Mouse (Mus musculus) kidney, postnatal 0 days (tissue): ENCODE data around the gene Eif5. TPM values are rescaled to one million over a fixed set of nuclear protein-coding genes. Genes with fewer than 3 reads are reported as not detected.

Experiments used
- ATAC-seq: fragments of 200-750 bp; cut with Nextera tagmentation; replicated peaks from 2 replicates; pipeline ENCODE4 v1.8.0; 2017; ENCODE audit warnings: low read depth, moderate number of reproducible peaks, moderate TSS enrichment, moderate library complexity; ENCODE audit not compliant: low FRiP score
- DNase-seq: peaks from one replicate; pipeline ENCODE4 v3.0.0-alpha.2; 2016; ENCODE audit warnings: low spot score
- H3K27ac ChIP-seq: fragments of 300-500 bp; sonication (generic); 2 replicates; pipeline ENCODE4 v1.5.1; 2014; ENCODE audit warnings: mild to moderate bottlenecking
- H3K27me3 ChIP-seq: fragments of 300-500 bp; sonication (generic); 2 replicates; pipeline ENCODE4 v1.6.1; 2014; ENCODE audit warnings: low read length, mixed read lengths; ENCODE audit not compliant: insufficient read depth
- H3K36me3 ChIP-seq: fragments of 300-500 bp; sonication (generic); 2 replicates; pipeline ENCODE4 v1.6.1; 2014; ENCODE audit warnings: low read length, mixed read lengths; ENCODE audit not compliant: insufficient read depth
- H3K4me1 ChIP-seq: fragments of 300-500 bp; sonication (generic); replicated peaks from 2 replicates; pipeline ENCODE4 v1.6.1; 2014; ENCODE audit warnings: antibody characterized with exemption, low read length, mixed read lengths; ENCODE audit not compliant: insufficient read depth
- H3K4me2 ChIP-seq: fragments of 300-500 bp; sonication (generic); 2 replicates; pipeline ENCODE4 v1.6.1; 2014; ENCODE audit warnings: mild to moderate bottlenecking, low read length, moderate library complexity, mixed read lengths
- H3K4me3 ChIP-seq: fragments of 300-500 bp; sonication (generic); replicated peaks from 2 replicates; pipeline ENCODE4 v1.5.1; 2014; ENCODE audit warnings: low read depth, low read length
- H3K9ac ChIP-seq: fragments of 300-500 bp; sonication (generic); 2 replicates; pipeline ENCODE4 v1.6.1; 2014; ENCODE audit warnings: low read depth, low read length
- H3K9me3 ChIP-seq: fragments of 300-500 bp; sonication (generic); replicated peaks from 2 replicates; pipeline ENCODE4 v1.6.1; 2016; ENCODE audit warnings: low read length, inconsistent platforms, mixed read lengths
- CTCF ChIP-seq: IDR thresholded peaks from 2 replicates; pipeline ENCODE4 v1.5.1; 2016; ENCODE audit warnings: antibody characterized with exemption, low read depth, mild to moderate bottlenecking, moderate library complexity
- WGBS: fragments of 180-500 bp; shearing (Covaris S2); extraction: QIAGEN DNeasy Blood & Tissue Kit; methylation state at CpG from one replicate; pipeline ENCODE4 v1.1.7; 2014; 5-methylcytosine and 5-hydroxymethylcytosine counted together
- polyA plus RNA-seq: library from polyadenylated mRNA; unstranded; fragments of >200 nt; fragmentation: Nextera tagmentation; extraction: Ambion mirVana; gene quantifications from 2 replicates; pipeline ENCODE4 v1.2.1, GENCODE M21; 2015

The Eif5 gene
- polyA plus RNA-seq, 1 experiment from 2014 or later, result 701 TPM

DNA sequence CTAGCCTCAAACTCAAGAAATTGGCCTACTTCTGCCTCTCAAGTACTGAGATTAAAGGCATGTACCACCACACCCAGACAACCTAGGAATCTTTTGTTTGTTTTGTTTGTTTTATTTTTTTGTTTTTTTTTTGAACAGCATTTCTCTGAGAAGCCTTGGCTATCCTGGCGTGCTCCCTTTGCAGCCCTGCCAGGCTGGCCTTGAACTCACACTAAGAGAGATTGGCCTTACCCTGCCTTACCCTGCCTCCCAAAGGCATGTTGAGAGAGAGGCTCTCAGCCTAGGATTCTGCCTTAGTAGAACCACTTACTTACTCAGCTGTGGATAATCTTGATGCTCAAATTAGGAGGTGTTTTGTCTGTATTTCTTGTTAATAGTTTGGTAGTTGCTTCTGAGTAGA lies 45.2 kb downstream of the Eif5 start:
- no peak for ATAC-seq
- Histone ChIP-seq H3K4me3 (no peak overlapping the region), H3K27me3 (no peaks in the 10 kb centered on the region), H3K36me3 (no peaks in the 10 kb centered on the region), H3K9ac (no peak overlapping the region), H3K4me2 (no peak overlapping the region), H3K4me1 (no peaks in the 10 kb centered on the region), H3K27ac (no peak overlapping the region), H3K9me3 (no peaks in the 10 kb centered on the region)
- TF ChIP-seq CTCF, result no peak
- DNase-seq, result no peak
- 97% methylated on average over 1 of the region's 1 CpGs for WGBS

DNA sequence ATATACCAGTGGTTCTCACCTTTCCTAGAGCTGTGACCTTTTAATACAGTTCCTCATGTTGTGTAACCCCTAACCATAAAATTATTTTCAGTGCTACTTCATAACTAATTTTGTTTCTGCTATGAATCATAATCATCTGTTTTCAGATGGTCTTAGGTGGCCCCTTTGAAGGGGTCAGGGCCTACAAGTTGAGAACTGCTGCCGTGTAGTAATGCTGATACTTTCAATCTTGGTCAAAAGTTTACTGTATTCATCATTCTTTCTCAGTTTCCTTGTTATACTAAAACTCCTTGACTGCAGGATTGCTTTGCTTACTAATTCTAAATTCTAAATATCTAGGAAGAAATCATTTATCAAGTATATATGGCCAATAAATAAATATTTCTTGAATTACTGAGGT lies 46.6 kb downstream of the Eif5 start:
- TF ChIP-seq CTCF, result no peak
- H3K9me3 ChIP-seq, result no peaks in the 10 kb centered on the region
- WGBS, result 47% methylated on average over 1 of the region's 1 CpGs
- no peaks in the 10 kb centered on the region for H3K4me1 ChIP-seq
- ATAC-seq (no peak), DNase-seq (no peak)
- no peak overlapping the region for H3K9ac ChIP-seq
- no peaks in the 10 kb centered on the region for H3K27me3 ChIP-seq
- no peak overlapping the region for H3K4me3 ChIP-seq
- no peak overlapping the region for H3K27ac ChIP-seq
- no peak overlapping the region for H3K4me2 ChIP-seq
- no peaks in the 10 kb centered on the region for H3K36me3 ChIP-seq

DNA sequence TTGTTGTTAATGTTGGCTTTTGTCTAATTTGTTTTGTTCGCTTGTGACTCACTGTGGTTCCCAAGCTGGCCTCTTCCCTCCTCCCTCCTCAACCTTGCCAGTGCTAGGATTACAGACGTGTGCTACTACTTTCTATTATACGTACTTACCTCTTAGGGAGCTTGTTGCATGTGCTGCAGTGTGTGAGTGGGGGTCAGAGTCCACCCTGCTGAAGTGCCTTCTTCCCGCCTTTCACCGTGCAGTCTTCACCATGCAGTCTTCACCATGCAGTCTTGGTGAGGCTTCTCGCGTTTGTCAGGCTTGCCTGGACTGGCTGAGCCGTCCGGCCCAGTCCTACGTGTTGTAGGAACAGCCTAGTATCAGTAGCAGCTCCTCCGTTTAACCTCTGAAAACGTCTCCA lies 49.4 kb downstream of the Eif5 start:
- Histone ChIP-seq H3K27ac (no peak overlapping the region), H3K9me3 (no peaks in the 10 kb centered on the region), H3K36me3 (no peaks in the 10 kb centered on the region), H3K9ac (no peak overlapping the region), H3K4me3 (no peak overlapping the region), H3K27me3 (no peaks in the 10 kb centered on the region), H3K4me1 (no peaks in the 10 kb centered on the region), H3K4me2 (no peak overlapping the region)
- 73% methylated on average over 12 of the region's 12 CpGs for WGBS
- DNase-seq (no peak), ATAC-seq (no peak)
- no peak for TF ChIP-seq CTCF

DNA sequence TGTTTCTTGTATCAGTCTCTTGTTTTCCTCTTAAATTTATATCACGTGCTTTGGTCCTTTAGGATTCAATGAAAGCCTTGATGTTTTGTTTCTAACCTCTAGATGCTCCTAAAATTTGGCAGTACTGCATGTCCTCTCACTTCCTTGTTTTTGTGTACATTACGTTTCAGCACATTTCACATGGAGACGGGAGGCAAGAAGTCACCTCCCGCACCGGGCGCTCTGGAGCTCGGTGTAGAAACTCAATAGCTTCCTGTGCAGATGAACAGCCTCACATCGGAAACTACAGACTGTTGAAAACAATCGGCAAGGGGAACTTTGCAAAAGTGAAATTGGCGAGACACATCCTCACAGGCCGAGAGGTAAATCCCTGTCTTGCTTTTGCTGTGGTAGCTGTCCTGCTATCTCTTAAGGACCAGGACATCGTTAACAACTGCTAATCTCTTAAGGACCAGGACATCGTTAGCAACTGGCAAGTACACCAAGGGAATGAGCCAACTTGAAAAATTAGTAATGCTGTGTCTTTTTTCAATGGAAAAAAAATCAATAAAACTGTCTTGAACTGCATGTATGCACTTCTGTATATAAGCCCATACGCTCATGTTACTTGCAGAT lies 54.7 kb downstream of the Eif5 start:
- H3K36me3 ChIP-seq, result peaks cover 23% of the 10 kb centered on the region; the same call in 1 of the 2 replicates
- H3K9me3 ChIP-seq, result no peaks in the 10 kb centered on the region
- H3K4me2 ChIP-seq, result peak overlapping the region; percentile 32; the same call in 1 of the 2 replicates
- H3K27me3 ChIP-seq, result no peaks in the 10 kb centered on the region
- H3K9ac ChIP-seq, result no peak overlapping the region
- no peak overlapping the region for H3K27ac ChIP-seq
- peak; percentile 73 for DNase-seq
- no peak overlapping the region for H3K4me3 ChIP-seq
- no peak for TF ChIP-seq CTCF
- WGBS, result 48% methylated on average over 14 of the region's 14 CpGs
- ATAC-seq, result no peak
- no peaks in the 10 kb centered on the region for H3K4me1 ChIP-seq

DNA sequence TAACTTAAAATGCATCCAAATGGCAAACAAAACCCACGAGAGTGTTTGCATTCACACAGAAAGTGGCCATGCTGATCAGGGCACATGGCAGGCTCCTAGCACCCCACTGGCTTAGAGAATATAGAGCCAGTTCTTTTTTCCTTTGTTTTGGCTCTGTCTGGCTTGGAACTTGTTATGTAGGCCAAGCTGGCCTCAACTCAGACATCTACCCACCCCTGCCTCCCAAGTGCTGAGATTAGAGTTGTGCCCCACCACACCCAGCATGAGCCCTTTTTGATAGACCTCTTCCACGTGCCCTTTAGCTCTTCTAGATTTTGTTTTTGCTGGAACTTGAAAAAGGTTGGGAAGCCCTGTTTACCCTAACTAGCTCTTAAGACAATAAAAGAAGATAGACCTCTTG lies 56.0 kb downstream of the Eif5 start:
- peaks cover 31% of the 10 kb centered on the region; the same call in 1 of the 2 replicates for H3K36me3 ChIP-seq
- H3K9me3 ChIP-seq, result no peaks in the 10 kb centered on the region
- H3K27me3 ChIP-seq, result no peaks in the 10 kb centered on the region
- WGBS, result 88% methylated on average over 2 of the region's 2 CpGs
- no peak overlapping the region for H3K4me2 ChIP-seq
- ATAC-seq (no peak), DNase-seq (no peak)
- H3K27ac ChIP-seq, result no peak overlapping the region
- H3K4me1 ChIP-seq, result no peaks in the 10 kb centered on the region
- TF ChIP-seq CTCF, result no peak
- H3K4me3 ChIP-seq, result no peak overlapping the region
- H3K9ac ChIP-seq, result no peak overlapping the region

Other genes with a start within 250 kb of the Eif5 start
- gene Cdc42bpb, start 160.3 kb upstream of the Eif5 start, polyA plus RNA-seq, result 27.7 and 31.6 TPM in 2 replicates
- gene Lbhd2, start 131.2 kb upstream of the Eif5 start, polyA plus RNA-seq, result 12.6 and 14.3 TPM in 2 replicates
- 25.4 and 25.9 TPM in 2 replicates for gene Exoc3l4, start 121.0 kb upstream of the Eif5 start, polyA plus RNA-seq
- gene Tnfaip2, start 95.5 kb upstream of the Eif5 start, polyA plus RNA-seq, result 34.8 and 46.7 TPM in 2 replicates
- 97.1 and 109 TPM in 2 replicates for gene Gm266, start 52.2 kb upstream of the Eif5 start, polyA plus RNA-seq
- 37.9 and 38.6 TPM in 2 replicates for gene Mark3, start 36.5 kb downstream of the Eif5 start, polyA plus RNA-seq
- gene Ckb, start 134.3 kb downstream of the Eif5 start, polyA plus RNA-seq, result 135 and 148 TPM in 2 replicates
- 6.3 and 6.8 TPM in 2 replicates for gene Trmt61a, start 140.1 kb downstream of the Eif5 start, polyA plus RNA-seq
- gene Bag5, start 175.2 kb downstream of the Eif5 start, polyA plus RNA-seq, result 45.7 and 48.9 TPM in 2 replicates
- 57.8 and 61.4 TPM in 2 replicates for gene Apopt1, start 175.2 kb downstream of the Eif5 start, polyA plus RNA-seq
- 52.6 and 61.3 TPM in 2 replicates for gene Klc1, start 220.8 kb downstream of the Eif5 start, polyA plus RNA-seq